Mouse (Mus musculus): Measurements from ENCODE around the gene Nt5c2.

GRCm38 (mm10) chr19:46879876-46880275 lies 135.1 kb downstream of the Nt5c2 start:
- TF ChIP-seq CTCF (IDR thresholded peaks at IDR 0.05; ENCODE audit: extremely low read depth, insufficient read depth, insufficient read length, insufficient replicate concordance) (no peak), POLR2A (IDR thresholded peaks at IDR 0.05; ENCODE audit: low read depth, low read length) (no peak)

Data from spleen, adult 2 months (tissue).